Mouse (Mus musculus) forebrain, embryonic 16.5 days (tissue): ENCODE data around the gene Palm3. TPM values are rescaled to one million over a fixed set of nuclear protein-coding genes. Genes with fewer than 3 reads are reported as not detected.
A peak's percentile ranks its signal among the peaks of the same experiment; 100 is the strongest.

Source experiments
- ATAC-seq: fragments of 200-750 bp; cut with Nextera tagmentation; 2 replicates; pipeline ENCODE4 v1.8.0; 2017; ENCODE audit warnings: mild to moderate bottlenecking, moderate library complexity
- H3K27ac ChIP-seq: fragments of 300-500 bp; sonication (generic); 2 replicates; pipeline ENCODE4 v1.5.1; 2014; ENCODE audit warnings: low read length, control low read depth
- H3K27me3 ChIP-seq: fragments of 300-500 bp; sonication (generic); replicated peaks from 2 replicates; pipeline ENCODE4 v1.6.1; 2014; ENCODE audit warnings: low read length; ENCODE audit not compliant: control insufficient read depth, insufficient read depth
- H3K36me3 ChIP-seq: fragments of 300-500 bp; sonication (generic); 2 replicates; pipeline ENCODE4 v1.6.1; 2014; ENCODE audit not compliant: control insufficient read depth, insufficient read depth
- H3K4me1 ChIP-seq: fragments of 300-500 bp; sonication (generic); replicated peaks from 2 replicates; pipeline ENCODE4 v1.6.1; 2014; ENCODE audit warnings: low read length; ENCODE audit not compliant: control insufficient read depth, insufficient read depth
- H3K4me2 ChIP-seq: fragments of 300-500 bp; sonication (generic); 2 replicates; pipeline ENCODE4 v1.6.1; 2014; ENCODE audit warnings: mild to moderate bottlenecking, low read length, control low read depth
- H3K4me3 ChIP-seq: fragments of 300-500 bp; sonication (generic); replicated peaks from 2 replicates; pipeline ENCODE4 v1.5.1; 2014; ENCODE audit warnings: mild to moderate bottlenecking, low read length, control low read depth
- H3K9ac ChIP-seq: fragments of 300-500 bp; sonication (generic); replicated peaks from 2 replicates; pipeline ENCODE4 v1.6.1; 2014; ENCODE audit warnings: low read depth, low read length, control low read depth
- H3K9me3 ChIP-seq: fragments of 300-500 bp; sonication (generic); 2 replicates; pipeline ENCODE4 v1.6.1; 2016; ENCODE audit warnings: low read length; ENCODE audit not compliant: control insufficient read depth
- WGBS: fragments of 180-500 bp; shearing (Covaris S2); extraction: QIAGEN DNeasy Blood & Tissue Kit; methylation state at CpG from one replicate; pipeline ENCODE4 v1.1.7; 2014; 5-methylcytosine and 5-hydroxymethylcytosine counted together
- microRNA counts: library from miRNA; unstranded; fragments of <30 nt; microRNA quantifications from one replicate; lab custom pipeline; 2016
- microRNA-seq: library from miRNA; unstranded; fragments of <30 nt; microRNA quantifications from one replicate; pipeline ENCODE4, GENCODE M21; 2017
- polyA plus RNA-seq: library from polyadenylated mRNA; unstranded; fragments of >200 nt; fragmentation: Nextera tagmentation; extraction: Ambion mirVana; gene quantifications from 2 replicates; pipeline ENCODE4 v1.2.1, GENCODE M21; 2015

Palm3 gene
- polyA plus RNA-seq, 1 experiment from 2014 or later: 2.0 TPM

DNA sequence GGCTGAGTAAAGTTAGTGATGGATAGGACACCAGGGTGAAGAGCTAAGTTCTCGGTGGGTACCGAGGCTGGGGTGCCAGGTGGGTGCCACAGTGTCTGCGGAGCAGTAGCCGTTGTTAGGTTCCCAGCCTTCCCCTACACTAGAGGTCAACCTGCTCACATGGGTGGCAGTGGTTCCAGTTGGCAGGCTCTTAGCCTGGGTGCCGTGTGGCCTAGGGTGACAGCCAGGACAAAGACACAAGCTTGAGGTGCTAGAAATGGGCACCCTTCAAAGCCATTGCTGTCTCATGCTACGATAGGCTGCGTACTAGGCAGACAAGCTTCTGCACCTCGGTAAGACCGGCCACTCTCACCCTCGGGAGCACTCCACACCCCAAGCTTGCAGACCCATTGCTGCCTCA is 51.0 kb downstream of the Palm3 start:
- Histone ChIP-seq H3K27ac (peak overlapping the region; percentile 26), H3K27me3 (no peaks in the 10 kb centered on the region), H3K4me3 (no peak overlapping the region), H3K4me2 (no peak overlapping the region), H3K36me3 (0 out of 2 replicates have a peak, but pooled peaks cover 2% of the 10 kb centered on the region), H3K9ac (no peak overlapping the region), H3K9me3 (no peaks in the 10 kb centered on the region), H3K4me1 (peaks cover 47% of the 10 kb centered on the region)
- 87% methylated on average over 10 of the region's 10 CpGs for WGBS
- ATAC-seq: no peak

- no peaks in the 10 kb centered on the region for H3K9me3 ChIP-seq
- peaks cover 39% of the 10 kb centered on the region for H3K4me1 ChIP-seq
- 0 out of 2 replicates have a peak, but pooled peaks cover 2% of the 10 kb centered on the region for H3K36me3 ChIP-seq
- no peak overlapping the region for H3K4me3 ChIP-seq
- WGBS: 50% methylated on average over 10 of the region's 10 CpGs
- no peaks in the 10 kb centered on the region for H3K27me3 ChIP-seq
- H3K27ac ChIP-seq: peak overlapping the region; percentile 75
- H3K9ac ChIP-seq: peak overlapping the region; percentile 42
- peak overlapping the region; percentile 10 for H3K4me2 ChIP-seq
- ATAC-seq: peak; percentile 66
These were observed 52.1 kb downstream of the Palm3 start for GRCm38 (mm10) chr8:84073230-84073976.

DNA sequence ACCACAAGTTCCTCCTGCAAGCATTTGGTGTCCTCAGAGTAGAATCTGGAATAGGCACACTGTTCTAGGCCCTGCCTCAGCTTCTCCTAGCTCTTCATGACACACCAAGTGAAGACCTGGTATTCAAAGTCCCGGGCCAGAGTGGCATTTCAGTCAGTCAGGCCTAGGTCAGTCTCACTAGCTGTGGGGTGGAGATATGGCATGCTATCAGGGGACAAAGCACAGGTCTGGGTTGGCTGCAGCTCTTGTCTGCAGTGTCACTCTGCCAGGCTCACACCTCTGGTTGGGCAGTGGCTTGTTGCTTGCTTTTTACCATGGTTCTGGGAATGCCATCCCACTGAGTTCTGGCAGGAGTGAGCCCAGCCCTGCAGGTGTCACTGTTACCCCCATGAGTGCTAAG is 55.1 kb downstream of the Palm3 start:
- H3K36me3 ChIP-seq: peaks cover 6% of the 10 kb centered on the region; the same call in 1 of the 2 replicates
- H3K27ac ChIP-seq: no peak overlapping the region
- no peaks in the 10 kb centered on the region for H3K9me3 ChIP-seq
- no peaks in the 10 kb centered on the region for H3K27me3 ChIP-seq
- ATAC-seq: no peak
- no peak overlapping the region for H3K4me3 ChIP-seq
- H3K4me1 ChIP-seq: peaks cover 21% of the 10 kb centered on the region
- no peak overlapping the region for H3K9ac ChIP-seq
- 89% methylated on average over 1 of the region's 1 CpGs for WGBS
- H3K4me2 ChIP-seq: no peak overlapping the region

DNA sequence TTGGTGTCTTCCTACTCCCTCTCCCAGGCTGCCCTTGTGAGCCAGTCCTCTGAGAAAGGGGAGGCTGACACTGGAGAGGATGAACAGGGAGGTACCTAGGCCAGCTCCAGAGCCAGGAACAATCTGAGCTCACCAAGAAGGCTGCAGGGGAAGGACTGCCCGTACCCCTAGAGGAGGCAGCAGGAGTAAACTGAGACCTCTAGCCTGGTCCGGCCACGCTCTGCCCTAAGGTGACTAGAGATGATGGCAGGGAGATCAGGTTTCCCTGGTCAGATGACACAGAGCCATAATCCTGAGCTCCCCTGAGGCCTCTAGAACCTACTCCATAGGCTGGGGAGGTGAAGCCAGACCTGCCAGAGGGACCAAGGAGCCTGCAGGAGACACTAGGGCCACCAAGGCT is 55.6 kb downstream of the Palm3 start:
- Histone ChIP-seq H3K4me2 (no peak overlapping the region), H3K27ac (no peak overlapping the region), H3K9ac (no peak overlapping the region), H3K4me1 (peaks cover 18% of the 10 kb centered on the region), H3K9me3 (no peaks in the 10 kb centered on the region), H3K36me3 (peaks cover 6% of the 10 kb centered on the region; the same call in 1 of the 2 replicates), H3K27me3 (no peaks in the 10 kb centered on the region), H3K4me3 (no peak overlapping the region)
- no peak for ATAC-seq
- 90% methylated on average over 3 of the region's 3 CpGs for WGBS

DNA sequence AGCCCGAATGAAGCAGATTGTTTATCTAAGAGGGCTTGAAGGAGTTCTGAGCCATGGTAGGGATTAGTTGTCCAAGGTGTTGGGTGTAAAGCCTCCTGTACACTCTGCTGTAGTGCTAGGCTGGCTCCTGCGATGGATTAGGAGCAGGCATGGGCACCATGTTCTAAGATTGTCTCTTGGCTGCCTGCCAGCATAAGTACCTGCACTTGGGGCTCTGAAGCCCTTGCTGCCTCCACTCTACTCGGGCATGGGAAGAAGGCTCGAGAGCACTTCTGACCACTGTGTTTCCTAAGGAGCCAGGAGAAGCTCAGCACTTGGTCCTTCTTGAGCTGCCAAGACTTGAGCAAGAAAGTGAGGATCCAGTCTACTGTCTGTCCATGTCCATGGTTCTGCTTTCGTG is 57.9 kb downstream of the Palm3 start:
- Histone ChIP-seq H3K4me2 (no peak overlapping the region), H3K9ac (no peak overlapping the region), H3K9me3 (no peaks in the 10 kb centered on the region), H3K36me3 (peaks cover 14% of the 10 kb centered on the region), H3K4me1 (no peaks in the 10 kb centered on the region; the same call in 1 of the 2 replicates), H3K27ac (no peak overlapping the region), H3K27me3 (no peaks in the 10 kb centered on the region), H3K4me3 (no peak overlapping the region)
- WGBS: 86% methylated on average over 5 of the region's 5 CpGs
- no peak for ATAC-seq

MicroRNA genes within 50 kb of the gene (microRNA counts, 519-probe panel; counts per million panel counts)
- not detected for microRNA mmu-miR-1199 (lab: Ali Mortazavi, UCI)

Small RNA genes lying within 50 kb of the gene (microRNA-seq; reads per million reads assigned to microRNA genes)
- gene Mir1199: not detected
- 1.0 reads per million for gene Mir8111

Other genes starting within 250 kb of the Palm3 start
- 57.4 and 60.4 TPM in 2 replicates for gene Adgrl1, start 121.4 kb upstream of the Palm3 start, polyA plus RNA-seq
- gene Gm10644, start 66.3 kb upstream of the Palm3 start, polyA plus RNA-seq: 0.63 and 1.3 TPM in 2 replicates
- 14.8 and 19.5 TPM in 2 replicates for gene Asf1b, start 66.0 kb upstream of the Palm3 start, polyA plus RNA-seq
- 164 TPM in 2 replicates for gene Prkaca, start 48.5 kb upstream of the Palm3 start, polyA plus RNA-seq
- 8.1 and 9.7 TPM in 2 replicates for gene Samd1, start 23.8 kb upstream of the Palm3 start, polyA plus RNA-seq
- gene 1700067K01Rik, start 20.0 kb upstream of the Palm3 start, polyA plus RNA-seq: 1.1 and 1.3 TPM in 2 replicates
- gene 2210011C24Rik, start 9.3 kb upstream of the Palm3 start, polyA plus RNA-seq: not detected in 2 replicates
- 0.65 and 0.79 TPM in 2 replicates for gene Il27ra, start 21.1 kb downstream of the Palm3 start, polyA plus RNA-seq
- gene Rln3, start 23.5 kb downstream of the Palm3 start, polyA plus RNA-seq: not detected in 2 replicates
- 1.0 and 1.1 TPM in 2 replicates for gene Gm10643, start 43.7 kb downstream of the Palm3 start, polyA plus RNA-seq
- 8.7 and 11.3 TPM in 2 replicates for gene Rfx1, start 45.4 kb downstream of the Palm3 start, polyA plus RNA-seq
- 16.0 and 20.6 TPM in 2 replicates for gene Dcaf15, start 83.3 kb downstream of the Palm3 start, polyA plus RNA-seq
- 0.31 and 0.38 TPM in 2 replicates for gene Podnl1, start 104.5 kb downstream of the Palm3 start, polyA plus RNA-seq
- 35.4 and 43.8 TPM in 2 replicates for gene Cc2d1a, start 126.5 kb downstream of the Palm3 start, polyA plus RNA-seq
- gene 4930432K21Rik, start 126.6 kb downstream of the Palm3 start, polyA plus RNA-seq: 2.6 and 3.5 TPM in 2 replicates
- gene Nanos3, start 163.7 kb downstream of the Palm3 start, polyA plus RNA-seq: 3.2 and 4.7 TPM in 2 replicates
- gene Zswim4, start 215.6 kb downstream of the Palm3 start, polyA plus RNA-seq: 40.1 and 41.8 TPM in 2 replicates
- 214 and 231 TPM in 2 replicates for gene D8Ertd738e, start 228.2 kb downstream of the Palm3 start, polyA plus RNA-seq
- 46.5 and 57.1 TPM in 2 replicates for gene Mri1, start 235.9 kb downstream of the Palm3 start, polyA plus RNA-seq
- gene Ccdc130, start 248.9 kb downstream of the Palm3 start, polyA plus RNA-seq: 26.8 and 31.0 TPM in 2 replicates